Mouse (Mus musculus) kidney, adult 2 months (tissue): ENCODE data around the gene Aqp9. TPM values are rescaled to one million over a fixed set of nuclear protein-coding genes. Genes with fewer than 3 reads are reported as not detected.
A peak's percentile ranks its signal among the peaks of the same experiment; 100 is the strongest.

Experiments
- DNase-seq: peaks from one replicate; pipeline ENCODE4 v3.0.0; 2021
- H3K27ac ChIP-seq: fragments of 200-500 bp; 2 replicates; pipeline ENCODE4 v1.5.1; 2012; ENCODE audit warnings: low read depth, low read length, control low read depth, inconsistent platforms; ENCODE audit not compliant: insufficient read depth
- H3K27me3 ChIP-seq: fragments of 200-500 bp; replicated peaks from 2 replicates; pipeline ENCODE4 v1.6.1; 2012; ENCODE audit warnings: mild to moderate bottlenecking, moderate library complexity, low read length, inconsistent platforms; ENCODE audit not compliant: control insufficient read depth, insufficient read depth
- H3K36me3 ChIP-seq: fragments of 200-500 bp; 2 replicates; pipeline ENCODE4 v1.6.1; 2012; ENCODE audit warnings: mild to moderate bottlenecking, moderate library complexity, low read length, inconsistent platforms; ENCODE audit not compliant: control insufficient read depth, insufficient read depth
- H3K4me1 ChIP-seq: fragments of 200-500 bp; 2 replicates; pipeline ENCODE4 v1.6.1; 2011; ENCODE audit warnings: low read length; ENCODE audit not compliant: control insufficient read depth, insufficient read depth
- H3K4me3 ChIP-seq: fragments of 200-500 bp; 2 replicates; pipeline ENCODE4 v1.5.1; 2011; ENCODE audit warnings: mild to moderate bottlenecking, low read depth, low read length, control low read depth; ENCODE audit not compliant: insufficient read depth
- CTCF ChIP-seq: fragments of 200-500 bp; conservative IDR thresholded peaks from 2 replicates; pipeline ENCODE4 v1.5.1; 2011; ENCODE audit warnings: low read depth, mild to moderate bottlenecking, control low read depth, low read length, moderate library complexity, mixed read lengths; ENCODE audit not compliant: insufficient read depth, insufficient read length
- POLR2A ChIP-seq: fragments of 200-500 bp; IDR thresholded peaks from one replicate; pipeline ENCODE4 v1.6.1; 2011; ENCODE audit warnings: low read depth, low read length, control low read depth
- WGBS: fragments of 180-500 bp; shearing (Covaris S2); methylation state at CpG from one replicate; pipeline ENCODE4 v1.1.7; 2018; 5-methylcytosine and 5-hydroxymethylcytosine counted together
- polyA plus RNA-seq: library from polyadenylated mRNA; depleted of rRNA; stranded (reverse); fragments of >200 nt; gene quantifications from 2 replicates; pipeline ENCODE4 v1.2.3, GENCODE M21; 2012

Gene Aqp9
- polyA plus RNA-seq, 1 experiment, result 0.11 TPM

GRCm38 (mm10) chr9:71162131-71162857 is 6.2 kb downstream of the Aqp9 start:
- no peak overlapping the region for H3K4me3 ChIP-seq
- H3K27ac ChIP-seq, result no peak overlapping the region
- 89% methylated on average over 8 of the region's 8 CpGs for WGBS
- no peak for TF ChIP-seq CTCF
- no peak for TF ChIP-seq POLR2A
- no peaks in the 10 kb centered on the region for H3K4me1 ChIP-seq
- H3K36me3 ChIP-seq, result no peaks in the 10 kb centered on the region
- no peak for DNase-seq
- H3K27me3 ChIP-seq, result no peaks in the 10 kb centered on the region

- TF ChIP-seq CTCF (no peak), POLR2A (no peak)
- Histone ChIP-seq H3K27ac (no peak overlapping the region), H3K4me3 (no peak overlapping the region), H3K36me3 (no peaks in the 10 kb centered on the region), H3K4me1 (no peaks in the 10 kb centered on the region), H3K27me3 (no peaks in the 10 kb centered on the region)
- WGBS, result 78% methylated on average over 13 of the region's 13 CpGs
- peak; percentile 5 for DNase-seq
Measured at GRCm38 (mm10) chr9:71160849-71161711, 7.4 kb downstream of the Aqp9 start.

GRCm38 (mm10) chr9:71159686-71160085 is 8.8 kb downstream of the Aqp9 start:
- Histone ChIP-seq H3K4me3 (no peak overlapping the region), H3K4me1 (no peaks in the 10 kb centered on the region), H3K27me3 (no peaks in the 10 kb centered on the region), H3K27ac (no peak overlapping the region), H3K36me3 (no peaks in the 10 kb centered on the region)
- DNase-seq, result no peak
- 85% methylated on average over 5 of the region's 5 CpGs for WGBS
- TF ChIP-seq CTCF (no peak), POLR2A (no peak)

- H3K27me3 ChIP-seq, result no peaks in the 10 kb centered on the region
- no peak overlapping the region for H3K27ac ChIP-seq
- no peaks in the 10 kb centered on the region for H3K4me1 ChIP-seq
- TF ChIP-seq POLR2A, result no peak
- no peak for DNase-seq
- 90% methylated on average over 7 of the region's 7 CpGs for WGBS
- no peaks in the 10 kb centered on the region for H3K36me3 ChIP-seq
- H3K4me3 ChIP-seq, result no peak overlapping the region
Measured at GRCm38 (mm10) chr9:71159060-71159626, 9.3 kb downstream of the Aqp9 start.

GRCm38 (mm10) chr9:71157921-71158646 is 10.4 kb downstream of the Aqp9 start:
- WGBS, result 94% methylated on average over 15 of the region's 15 CpGs
- no peak for TF ChIP-seq POLR2A
- TF ChIP-seq CTCF, result no peak
- Histone ChIP-seq H3K27ac (no peak overlapping the region), H3K4me1 (no peaks in the 10 kb centered on the region), H3K27me3 (no peaks in the 10 kb centered on the region), H3K36me3 (no peaks in the 10 kb centered on the region), H3K4me3 (no peak overlapping the region)
- DNase-seq, result no peak

- Histone ChIP-seq H3K4me1 (no peaks in the 10 kb centered on the region), H3K4me3 (no peak overlapping the region), H3K27ac (no peak overlapping the region), H3K27me3 (no peaks in the 10 kb centered on the region), H3K36me3 (no peaks in the 10 kb centered on the region)
- WGBS, result 84% methylated on average over 9 of the region's 9 CpGs
- no peak for DNase-seq
- TF ChIP-seq POLR2A, result no peak
- no peak for TF ChIP-seq CTCF
Measured at GRCm38 (mm10) chr9:71156447-71157035, 11.9 kb downstream of the Aqp9 start.
